Mouse (Mus musculus): ENCODE results near the gene Mslnl.

DNA sequence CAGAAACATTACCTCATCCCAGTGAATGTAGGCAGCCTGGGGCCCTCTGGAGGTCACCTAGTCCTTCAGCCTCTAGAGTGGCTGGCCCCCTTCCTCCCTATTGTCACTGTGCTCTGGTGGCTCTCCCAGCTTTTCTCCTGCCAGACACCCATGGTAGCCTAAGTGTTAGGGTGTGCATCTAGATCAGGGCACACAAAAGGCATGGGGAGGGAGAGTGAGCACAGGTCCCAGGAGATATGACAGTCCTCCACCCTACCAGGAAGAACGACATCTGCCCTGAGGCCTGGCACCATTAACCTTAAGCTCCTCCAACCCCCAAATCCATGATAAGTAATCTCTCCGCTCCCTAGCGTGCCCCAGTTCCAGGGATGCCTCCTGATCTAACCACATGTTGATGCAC lies 20.2 kb upstream of the Mslnl start:
- TF ChIP-seq POLR2A (IDR thresholded peaks at IDR 0.05; ENCODE audit: extremely low read depth, insufficient read depth, low read length) (no peak), CTCF (IDR thresholded peaks at IDR 0.05; ENCODE audit: extremely low read depth, insufficient read depth, low read length) (no peak)

Measured in cortical plate, adult 2 months (tissue).